Mouse (Mus musculus) MEL (cell line): ENCODE measurements around the gene Ctnnd2. TPM values are rescaled to one million over a fixed set of nuclear protein-coding genes. Genes with fewer than 3 reads are reported as not detected.

Experiments used
- DNase-seq: peaks from one replicate; pipeline ENCODE4 v3.0.0; 2011; ENCODE audit warnings: low read depth, low spot score
- H3K27ac ChIP-seq: 2 replicates; pipeline ENCODE4 v1.5.1; 2012; ENCODE audit warnings: low read depth, mild to moderate bottlenecking, control low read depth, low read length, moderate library complexity; ENCODE audit not compliant: control insufficient read depth
- H3K27me3 ChIP-seq, 2 experiments: fragments of 150-350 bp in 1 of 2; sonication (generic) in 1 of 2; 2 replicates each; pipeline ENCODE4 v1.6.1; 2012; ENCODE audit warnings: low read length in 2 of 2, mild to moderate bottlenecking in 2 of 2, improper control_type of control experiment in 1 of 2, moderate library complexity in 1 of 2; ENCODE audit not compliant: insufficient read depth in 2 of 2, control insufficient read depth in 1 of 2
- H3K36me3 ChIP-seq, 2 experiments: 2 replicates each; pipeline ENCODE4 v1.6.1; 2012 to 2014; ENCODE audit warnings: low read length in 2 of 2, improper control_type of control experiment in 1 of 2, inconsistent platforms in 1 of 2, mild to moderate bottlenecking in 1 of 2; ENCODE audit not compliant: insufficient read depth in 2 of 2, control insufficient read depth in 1 of 2
- H3K4me1 ChIP-seq, 2 experiments: fragments of 150-350 bp in 1 of 2; sonication (generic) in 1 of 2; 2 replicates each; pipeline ENCODE4 v1.6.1; 2012; ENCODE audit warnings: low read length in 2 of 2, improper control_type of control experiment in 1 of 2, mild to moderate bottlenecking in 1 of 2; ENCODE audit not compliant: insufficient read depth in 2 of 2, control insufficient read depth in 1 of 2
- H3K4me3 ChIP-seq, 2 experiments: fragments of 150-350 bp in 1 of 2; sonication (generic) in 1 of 2; 2 replicates each; pipeline ENCODE4 v1.5.1; 2012; ENCODE audit warnings: low read depth in 2 of 2, low read length in 2 of 2, mild to moderate bottlenecking in 2 of 2, moderate library complexity in 2 of 2, control low read depth in 1 of 2, improper control_type of control experiment in 1 of 2; ENCODE audit not compliant: control insufficient read depth in 1 of 2, insufficient read depth in 1 of 2
- H3K79me2 ChIP-seq: 2 replicates; pipeline ENCODE4 v1.6.1; 2012; ENCODE audit warnings: mild to moderate bottlenecking, low read length, moderate library complexity; ENCODE audit not compliant: control insufficient read depth, poor library complexity, insufficient read depth
- H3K9ac ChIP-seq: 2 replicates; pipeline ENCODE4 v1.6.1; 2012; ENCODE audit warnings: low read depth, mild to moderate bottlenecking, control low read depth, low read length, moderate library complexity; ENCODE audit not compliant: control insufficient read depth, poor library complexity, severe bottlenecking
- H3K9me3 ChIP-seq: fragments of 150-350 bp; sonication (generic); replicated peaks from 2 replicates; pipeline ENCODE4 v1.6.1; 2012; ENCODE audit warnings: mild to moderate bottlenecking, low read length, improper control_type of control experiment, moderate library complexity; ENCODE audit not compliant: insufficient read depth
- BHLHE40 ChIP-seq: IDR thresholded peaks from 2 replicates; pipeline ENCODE4 v1.6.1; 2012; ENCODE audit warnings: low read depth, mild to moderate bottlenecking, inconsistent platforms, low read length, improper control_type of control experiment, borderline replicate concordance
- CHD1 ChIP-seq: IDR thresholded peaks from 2 replicates; pipeline ENCODE4 v1.6.1; 2012; ENCODE audit warnings: low read depth, mild to moderate bottlenecking, inconsistent platforms, low read length, improper control_type of control experiment
- CHD2 ChIP-seq: IDR thresholded peaks from 2 replicates; pipeline ENCODE4 v1.6.1; 2011; ENCODE audit warnings: low read length, improper control_type of control experiment
- CTCF ChIP-seq, 3 experiments: IDR thresholded peaks in 2 of 3; conservative IDR thresholded peaks in 1 of 3; 2 replicates each; pipeline ENCODE4 v1.5.1; 2011 to 2012; ENCODE audit warnings: low read length in 3 of 3, low read depth in 2 of 3, mild to moderate bottlenecking in 2 of 3, improper control_type of control experiment in 1 of 3, inconsistent platforms in 1 of 3, mixed read lengths in 1 of 3, moderate library complexity in 1 of 3; ENCODE audit not compliant: control insufficient read depth in 1 of 3, insufficient read depth in 1 of 3, poor library complexity in 1 of 3, severe bottlenecking in 1 of 3
- ELF1 ChIP-seq: IDR thresholded peaks from 2 replicates; pipeline ENCODE4 v1.6.1; 2014; ENCODE audit warnings: low read depth, mild to moderate bottlenecking, inconsistent platforms, low read length, improper control_type of control experiment, moderate library complexity
- EP300 ChIP-seq, 2 experiments: IDR thresholded peaks; 2 replicates each; pipeline ENCODE4 v1.6.1; 2011; ENCODE audit warnings: improper control_type of control experiment in 2 of 2, low read length in 2 of 2, low read depth in 1 of 2, mild to moderate bottlenecking in 1 of 2
- MAFK ChIP-seq: IDR thresholded peaks from 2 replicates; pipeline ENCODE4 v1.6.1; 2011; ENCODE audit warnings: low read depth, mild to moderate bottlenecking, low read length, improper control_type of control experiment, borderline replicate concordance
- MYC ChIP-seq: IDR thresholded peaks from 2 replicates; pipeline ENCODE4 v1.6.1; 2011; ENCODE audit warnings: low read depth, mild to moderate bottlenecking, low read length, improper control_type of control experiment, moderate library complexity
- NRF1 ChIP-seq: IDR thresholded peaks from 2 replicates; pipeline ENCODE4 v1.6.1; 2014; ENCODE audit warnings: low read depth, mild to moderate bottlenecking, inconsistent platforms, low read length, improper control_type of control experiment, moderate library complexity; ENCODE audit not compliant: poor library complexity, insufficient read depth, severe bottlenecking
- POLR2AphosphoS2 ChIP-seq: IDR thresholded peaks from 2 replicates; pipeline ENCODE4 v1.6.1; 2011; ENCODE audit warnings: low read length, improper control_type of control experiment
- POLR2AphosphoS5 ChIP-seq: IDR thresholded peaks from 2 replicates; pipeline ENCODE4 v1.6.1; 2012; ENCODE audit warnings: low read depth, borderline replicate concordance, mild to moderate bottlenecking, inconsistent platforms, low read length, moderate library complexity, mixed read lengths
- SMC3 ChIP-seq: IDR thresholded peaks from 2 replicates; pipeline ENCODE4 v1.6.1; 2011; ENCODE audit warnings: low read depth, low read length, improper control_type of control experiment
- ZMIZ1 ChIP-seq: IDR thresholded peaks from 2 replicates; pipeline ENCODE4 v1.6.1; 2012; ENCODE audit warnings: low read depth, mild to moderate bottlenecking, inconsistent platforms, low read length, improper control_type of control experiment, moderate library complexity
- ZNF384 ChIP-seq: IDR thresholded peaks from 2 replicates; pipeline ENCODE4 v1.6.1; 2012; ENCODE audit warnings: low read depth, mild to moderate bottlenecking, inconsistent platforms, low read length, improper control_type of control experiment
- polyA plus RNA-seq, 2 experiments: library from polyadenylated mRNA; stranded (reverse) in 1 of 2; unstranded in 1 of 2; fragments of >175 nt in 1 of 2; fragments of >200 nt in 1 of 2; gene quantifications; 2 replicates each; pipeline versions ENCODE4 v1.2.1 to v1.2.4; 2012; ENCODE audit warnings: low replicate concordance in 2 of 2, low read depth in 1 of 2; ENCODE audit not compliant: insufficient read length in 2 of 2, insufficient read depth in 1 of 2, missing spikeins in 1 of 2
- total RNA-seq: library from RNA; depleted of rRNA; stranded (reverse); fragments of 300-350 nt; gene quantifications from 2 replicates; pipeline ENCODE4 v1.2.3, GENCODE M21; 2012

The Ctnnd2 gene
- total and polyA plus RNA-seq, 3 experiments = 0.03 TPM; not detected in 2

DNA sequence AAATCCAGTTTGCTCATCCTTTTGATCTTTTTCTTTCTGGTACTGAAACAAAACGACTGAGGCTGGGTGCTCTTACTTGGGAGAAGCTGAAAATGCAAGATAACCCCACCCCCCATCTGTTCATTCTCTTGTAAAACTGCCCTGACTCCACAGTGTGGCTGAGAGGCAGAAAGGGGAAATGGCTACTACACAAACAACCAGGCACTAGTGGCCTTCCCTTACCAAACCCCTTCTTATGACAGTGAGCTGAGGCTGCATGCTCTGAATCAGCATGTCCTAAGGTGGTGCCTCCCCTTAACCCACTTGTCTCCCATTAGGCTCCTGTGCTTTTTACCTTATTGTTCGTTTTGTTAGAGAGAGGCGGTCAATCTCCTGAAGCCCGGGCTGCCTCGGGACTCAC, 851.4 kb downstream of the Ctnnd2 start:
- H3K36me3 ChIP-seq = no peaks in the 10 kb centered on the region
- no peaks in the 10 kb centered on the region for H3K27me3 ChIP-seq
- H3K4me1 ChIP-seq = no peaks in the 10 kb centered on the region
- TF ChIP-seq POLR2AphosphoS5 (no peak), EP300 (IDR thresholded peaks at IDR 0.05; ENCODE audit: low read depth in 1 of 2, low read length in 2 of 2) (no peak), ZMIZ1 (no peak), SMC3 (no peak), CTCF (IDR thresholded peaks at IDR 0.05 in 2 of 3, conservative IDR thresholded peaks at IDR 0.05 in 1 of 3; ENCODE audit: control insufficient read depth in 1 of 3, insufficient read depth in 1 of 3, low read depth in 2 of 3, low read length in 3 of 3, poor library complexity in 1 of 3, severe bottlenecking in 1 of 3) (no peak), ELF1 (no peak), POLR2AphosphoS2 (no peak), CHD1 (no peak)
- H3K79me2 ChIP-seq = no peaks in the 10 kb centered on the region
- no peaks in the 10 kb centered on the region for H3K9me3 ChIP-seq
- H3K27ac ChIP-seq = no peak overlapping the region
- no peak overlapping the region for H3K4me3 ChIP-seq
- no peak for DNase-seq
- H3K9ac ChIP-seq = no peak overlapping the region

DNA sequence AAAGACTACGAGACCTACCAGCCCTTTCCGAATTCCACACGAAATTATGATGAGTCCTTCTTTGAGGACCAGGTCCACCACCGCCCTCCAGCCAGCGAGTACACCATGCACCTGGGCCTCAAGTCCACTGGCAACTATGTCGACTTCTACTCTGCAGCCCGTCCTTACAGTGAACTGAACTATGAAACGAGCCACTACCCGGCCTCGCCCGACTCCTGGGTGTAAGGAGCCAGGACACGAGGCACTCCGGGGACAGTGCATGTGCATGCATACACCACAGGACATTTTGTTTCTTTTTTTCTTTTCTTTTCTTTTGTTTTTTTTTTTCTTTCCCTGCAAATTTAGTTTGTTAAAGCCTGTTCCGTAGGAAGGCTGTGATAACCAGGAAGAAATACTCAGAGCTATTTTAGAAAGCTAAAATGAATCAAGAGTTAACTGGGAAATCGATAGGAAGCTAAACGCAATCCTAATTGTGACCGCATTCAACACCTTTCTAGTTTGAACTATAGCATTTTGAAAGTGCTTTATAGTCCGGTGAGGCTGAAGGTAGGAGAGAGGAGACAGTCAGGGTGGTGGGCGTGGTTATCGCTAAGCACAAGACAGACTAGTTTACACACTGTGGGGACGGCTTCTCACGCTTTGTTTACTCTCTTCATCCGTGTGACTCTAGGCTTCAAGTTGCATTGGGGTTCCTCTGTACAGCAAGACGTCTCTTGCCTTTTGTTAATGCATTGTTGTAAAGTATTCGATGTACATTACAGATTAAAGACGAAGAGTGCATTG, 855.2 kb downstream of the Ctnnd2 start:
- TF ChIP-seq EP300 (IDR thresholded peaks at IDR 0.05; ENCODE audit: low read depth in 1 of 2, low read length in 2 of 2) = no peak
- TF ChIP-seq MAFK = no peak
- TF ChIP-seq NRF1 = no peak
- TF ChIP-seq CHD2 = no peak
- TF ChIP-seq ZNF384 = no peak
- no peak for TF ChIP-seq BHLHE40
- TF ChIP-seq MYC = no peak
- no peak for TF ChIP-seq ZMIZ1
- no peak overlapping the region for H3K4me3 ChIP-seq
- H3K9me3 ChIP-seq = no peaks in the 10 kb centered on the region; the same call in 1 of the 2 replicates
- no peak for DNase-seq
- H3K4me1 ChIP-seq = no peaks in the 10 kb centered on the region
- H3K27me3 ChIP-seq = no peaks in the 10 kb centered on the region
- H3K9ac ChIP-seq = no peak overlapping the region
- no peaks in the 10 kb centered on the region for H3K79me2 ChIP-seq
- H3K27ac ChIP-seq = no peak overlapping the region
- H3K36me3 ChIP-seq = no peaks in the 10 kb centered on the region
